Mouse (Mus musculus): ENCODE measurements around the gene Fam241b.
A peak's percentile ranks its signal among the peaks of the same experiment; 100 is the strongest.
"Not testable (repeated sequence)": the region's sequence is repeated elsewhere in the genome, so short reads cannot be mapped to it uniquely, and the experiment has no call there.

Gene Fam241b

GRCm38 (mm10) chr10:62128316-62128951 is 15.3 kb downstream of the Fam241b start:
- DNase-seq = no peak

DNA sequence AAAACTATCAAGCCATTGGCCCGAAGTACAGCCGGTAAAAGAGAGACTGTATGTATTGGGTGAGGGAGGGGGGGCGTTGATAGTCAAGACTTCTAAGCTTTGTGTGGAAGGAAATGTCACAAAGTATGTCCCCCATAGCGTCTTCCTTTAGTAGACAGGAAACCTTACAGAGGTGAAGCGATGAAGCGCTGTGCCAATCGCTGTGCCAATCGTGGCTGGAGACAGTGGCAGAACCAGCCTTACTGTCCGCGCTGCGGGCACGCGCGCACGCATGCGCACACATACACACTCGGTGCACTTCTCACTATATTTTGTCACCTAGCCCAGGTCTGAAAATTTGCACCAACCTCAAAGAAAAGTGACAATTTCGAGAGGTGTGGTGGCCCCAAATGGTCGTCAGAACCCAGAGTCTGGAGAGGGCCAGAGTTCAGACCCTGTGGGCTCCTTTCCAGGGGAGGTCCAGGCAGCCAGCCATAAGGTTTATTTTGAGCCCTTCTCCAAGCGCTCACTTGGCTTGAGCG is 15.9 kb downstream of the Fam241b start:
- DNase-seq = no peak

DNA sequence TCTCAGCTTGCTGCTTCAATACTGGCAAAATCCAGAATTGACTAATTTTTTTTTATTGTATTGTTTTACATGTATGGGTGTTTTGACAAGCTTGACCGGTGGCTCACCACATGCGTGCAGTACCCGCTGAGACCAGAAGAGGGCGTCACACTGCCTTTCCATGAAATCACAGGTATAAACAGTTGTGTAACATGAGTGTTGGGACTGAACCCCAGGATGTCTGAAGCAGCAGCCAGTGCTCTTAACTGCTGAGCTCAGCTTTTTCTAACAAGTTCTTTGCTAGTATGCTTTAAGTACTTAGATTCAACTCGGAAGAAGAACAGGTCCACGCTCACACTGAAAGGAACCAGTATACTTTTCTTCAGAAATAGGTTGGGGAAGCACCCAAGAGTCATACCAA is 16.6 kb downstream of the Fam241b start:
- no peak for DNase-seq

- no peak for DNase-seq
These were observed 29.7 kb downstream of the Fam241b start for GRCm38 (mm10) chr10:62113865-62114647.

- DNase-seq = no peak
These were observed 32.5 kb downstream of the Fam241b start for GRCm38 (mm10) chr10:62111207-62111576.

GRCm38 (mm10) chr10:62110504-62111206 is 33.1 kb downstream of the Fam241b start:
- peak; percentile 86 for DNase-seq

DNA sequence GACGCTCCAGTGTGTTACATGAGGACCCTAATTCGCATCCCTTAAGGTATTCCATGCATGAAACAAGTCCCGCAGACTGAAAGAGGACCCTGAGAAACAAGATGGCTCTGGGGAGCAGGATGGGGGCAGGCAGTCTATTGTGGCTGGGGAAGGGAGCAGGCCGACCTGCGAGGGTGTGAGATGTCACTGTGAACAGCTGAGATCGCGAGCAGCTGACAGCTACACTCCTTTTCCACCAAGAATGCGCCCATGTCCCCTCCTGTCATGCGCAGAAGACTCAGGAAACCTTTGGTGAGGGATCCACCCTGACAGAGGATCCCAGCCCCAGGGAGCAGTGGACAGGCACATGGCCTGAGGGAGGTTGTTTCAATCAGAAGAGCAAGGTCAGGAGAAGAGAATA is 36.7 kb downstream of the Fam241b start:
- DNase-seq = no peak

DNA sequence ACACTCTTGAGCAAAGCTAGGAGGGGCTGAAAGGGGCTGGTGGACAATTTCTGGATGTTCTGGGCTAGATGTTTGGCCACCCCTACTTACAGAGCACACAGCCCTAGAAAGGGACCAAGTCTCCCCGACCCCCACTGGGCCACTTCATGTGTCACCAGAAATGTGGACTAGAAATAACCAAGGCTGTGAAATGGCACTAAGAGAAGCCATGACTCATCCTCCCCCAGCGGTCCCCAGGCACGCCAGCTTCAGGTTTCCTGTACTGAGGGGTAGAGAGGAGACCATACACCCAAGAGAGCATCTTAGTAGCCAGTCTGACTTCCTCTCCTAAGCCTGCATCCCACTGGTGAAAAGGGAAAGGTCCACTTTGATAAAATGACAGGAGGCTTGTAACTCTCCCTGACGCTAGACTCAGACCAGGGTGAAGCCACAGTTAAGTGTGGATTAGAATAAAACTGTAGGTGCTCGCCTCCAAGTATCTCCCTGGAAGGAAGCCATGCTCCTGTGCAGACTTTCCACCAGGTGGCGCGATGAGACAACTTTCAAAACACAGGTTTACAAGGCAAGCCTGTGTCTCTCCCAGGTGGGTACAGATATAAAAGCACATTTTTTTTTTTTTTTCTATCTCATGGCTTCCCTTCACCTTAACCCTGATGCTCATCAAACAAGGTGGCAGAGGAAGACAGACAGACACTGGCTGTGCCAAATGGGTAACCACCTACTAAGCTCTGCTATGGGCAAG is 38.7 kb downstream of the Fam241b start:
- DNase-seq = peak; percentile 64

- peak; percentile 72 for DNase-seq
These were observed 41.9 kb downstream of the Fam241b start for GRCm38 (mm10) chr10:62101504-62102439.

DNA sequence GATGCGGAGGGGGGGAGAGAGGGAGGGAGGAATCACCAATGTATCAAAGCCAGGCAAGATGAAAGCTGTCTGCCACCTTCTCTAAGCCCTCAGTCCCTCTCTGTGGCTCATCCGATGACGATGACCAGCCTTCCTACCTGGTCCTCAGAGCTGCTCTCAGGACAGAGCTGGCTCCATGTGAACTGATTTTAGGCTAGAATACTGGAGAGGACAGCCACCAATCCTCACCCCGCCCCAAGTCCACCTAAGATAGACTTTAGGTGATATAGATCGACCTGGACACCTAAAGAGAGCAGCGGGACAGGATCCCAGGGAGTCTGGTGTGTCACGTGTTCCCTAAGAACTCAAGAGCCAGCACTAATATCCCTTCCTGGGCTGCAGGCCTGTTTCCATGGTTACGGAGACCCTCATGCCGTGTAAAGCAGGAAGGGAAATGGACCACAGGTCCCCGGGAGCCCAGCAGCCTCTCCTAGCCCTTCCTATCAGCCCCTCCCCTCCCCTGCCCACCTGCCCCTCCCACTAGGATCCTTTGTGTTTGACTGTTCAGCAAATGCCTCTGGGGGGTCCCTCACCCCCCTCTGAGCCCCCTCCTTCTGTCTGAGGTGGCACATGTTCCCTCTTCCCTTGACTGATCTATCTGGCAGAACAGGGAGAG is 43.8 kb downstream of the Fam241b start:
- no peak for DNase-seq

- peak; percentile 33 for DNase-seq
These were observed 49.3 kb downstream of the Fam241b start for GRCm38 (mm10) chr10:62094401-62094800.

DNA sequence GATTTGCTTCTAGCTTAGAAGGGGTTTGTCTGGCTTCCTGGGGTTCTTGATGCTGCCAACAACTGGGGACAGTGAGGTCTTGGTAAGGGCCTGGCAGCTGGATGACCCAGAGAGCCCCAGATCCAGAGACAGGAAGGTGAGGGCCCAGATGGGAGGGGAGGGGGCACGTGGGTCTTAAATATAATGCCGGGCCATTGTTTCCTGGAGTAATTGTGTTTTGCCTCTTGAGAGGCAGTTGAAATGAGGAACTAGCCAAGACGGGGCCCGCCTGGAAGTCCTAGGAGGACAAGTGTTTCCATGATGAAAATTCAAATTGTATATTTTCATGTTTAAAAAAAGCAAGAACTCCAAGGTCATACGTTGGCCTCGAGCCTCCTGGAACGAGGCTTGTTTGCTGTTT is 49.8 kb downstream of the Fam241b start:
- DNase-seq = no peak

GRCm38 (mm10) chr10:62089486-62089885 is 54.2 kb downstream of the Fam241b start:
- DNase-seq = peak; percentile 51

DNA sequence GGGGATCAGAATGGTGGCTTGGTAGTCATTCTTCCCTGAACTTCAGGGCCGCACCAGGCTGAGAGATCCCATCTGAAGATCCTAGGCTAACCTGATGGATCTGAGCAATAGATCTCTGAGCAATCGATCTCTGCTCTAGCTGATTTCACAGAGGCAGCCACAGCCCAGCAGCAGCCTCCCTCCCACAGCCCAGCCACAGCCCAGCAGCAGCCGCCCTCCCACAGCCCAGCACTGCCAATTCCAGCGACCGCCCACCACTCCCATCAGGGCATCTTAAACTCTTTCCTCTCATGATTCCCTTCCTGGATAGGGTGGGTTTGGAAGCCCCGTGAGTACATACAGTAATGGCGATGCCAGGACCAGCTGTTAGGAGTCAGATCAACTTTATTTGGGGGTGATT is 54.6 kb downstream of the Fam241b start:
- no peak for DNase-seq

GRCm38 (mm10) chr10:62088411-62088810 is 55.3 kb downstream of the Fam241b start:
- no peak for DNase-seq

DNA sequence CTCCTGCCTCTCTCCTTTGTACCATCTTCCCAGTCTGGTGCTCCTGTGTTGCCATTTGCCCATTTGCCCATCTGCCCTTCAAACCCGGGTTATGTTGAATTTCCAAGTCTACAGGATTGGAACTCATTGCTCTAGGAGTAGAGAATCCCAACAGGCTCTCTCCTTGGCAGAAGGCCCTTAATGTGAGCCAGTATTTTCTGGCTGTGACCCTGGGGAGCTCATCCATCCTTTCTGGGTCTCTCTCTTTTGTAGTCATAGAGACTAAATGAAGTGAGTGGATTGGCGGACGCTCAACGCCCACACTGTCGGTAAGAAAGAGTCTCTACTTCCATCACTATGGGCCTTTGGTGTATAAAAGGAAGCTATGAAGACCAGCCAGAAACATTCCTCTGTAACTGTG is 56.9 kb downstream of the Fam241b start:
- DNase-seq = no peak

DNA sequence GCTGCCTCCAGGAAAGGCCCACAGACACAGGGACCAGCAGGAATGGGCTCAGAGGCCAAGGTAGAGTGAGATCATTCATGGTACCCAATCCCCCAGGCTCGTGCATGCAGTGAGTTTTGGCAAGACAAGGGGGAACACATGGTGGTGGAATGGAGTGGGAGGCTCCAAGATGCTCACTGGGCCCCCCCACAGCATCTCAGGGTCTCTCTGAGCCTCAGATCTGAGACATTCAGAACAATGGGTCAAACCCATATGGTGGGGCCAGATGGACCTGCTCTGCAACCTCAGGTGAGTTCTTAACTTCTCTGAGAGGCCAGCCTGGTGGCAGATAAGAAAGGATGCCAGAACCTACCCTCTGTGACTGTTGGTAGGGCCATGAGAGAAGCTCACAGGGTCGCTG is 57.7 kb downstream of the Fam241b start:
- DNase-seq = no peak

- no peak for DNase-seq
These were observed 67.2 kb downstream of the Fam241b start for GRCm38 (mm10) chr10:62076248-62077134.

DNA sequence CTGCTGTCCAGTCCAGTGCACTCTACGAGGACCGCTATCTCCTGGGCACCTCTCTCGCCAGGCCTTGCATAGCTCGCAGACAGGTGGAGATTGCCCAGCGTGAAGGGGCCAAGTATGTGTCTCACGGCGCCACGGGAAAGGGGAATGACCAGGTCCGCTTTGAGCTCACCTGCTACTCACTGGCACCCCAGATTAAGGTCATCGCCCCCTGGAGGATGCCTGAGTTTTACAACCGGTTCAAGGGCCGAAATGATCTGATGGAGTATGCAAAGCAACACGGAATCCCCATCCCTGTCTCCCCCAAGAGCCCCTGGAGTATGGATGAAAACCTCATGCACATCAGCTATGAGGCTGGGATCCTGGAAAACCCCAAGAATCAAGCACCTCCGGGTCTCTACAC is 72.4 kb downstream of the Fam241b start:
- not testable (repeated sequence) for DNase-seq

GRCm38 (mm10) chr10:62070636-62071035 is 73.1 kb downstream of the Fam241b start:
- peak; percentile 41 for DNase-seq

All from kidney, adult 9 months (tissue).